Mouse (Mus musculus): ENCODE measurements at regions not wholly inside any gene's neighbourhood (a gene's known extent, or its start where the extent isn't known, plus 50 kb on each side); places are given as distances from the start of the nearest gene placed in this dataset.
A peak's percentile ranks its signal among the peaks of the same experiment; 100 is the strongest.

GRCm38 (mm10) chr10:60948983-60949677 lies 117.7 kb upstream of the Unc5b start:
- Histone ChIP-seq H3K4me1 (ENCODE audit: control insufficient read depth, insufficient read depth, low read length) (no peaks in the 10 kb centered on the region), H3K4me3 (replicated peaks; ENCODE audit: extremely low read depth, low read depth, low read length) (no peak overlapping the region)
- 35% methylated on average over 7 of the region's 7 CpGs for WGBS
- no peak for TF ChIP-seq POLR2A (IDR thresholded peaks at IDR 0.05; ENCODE audit: borderline replicate concordance, extremely low read depth, low read depth, low read length)
- TF ChIP-seq CTCF (IDR thresholded peaks at IDR 0.05; ENCODE audit: insufficient read depth, low read length), result no peak
- DNase-seq, result no peak

DNA sequence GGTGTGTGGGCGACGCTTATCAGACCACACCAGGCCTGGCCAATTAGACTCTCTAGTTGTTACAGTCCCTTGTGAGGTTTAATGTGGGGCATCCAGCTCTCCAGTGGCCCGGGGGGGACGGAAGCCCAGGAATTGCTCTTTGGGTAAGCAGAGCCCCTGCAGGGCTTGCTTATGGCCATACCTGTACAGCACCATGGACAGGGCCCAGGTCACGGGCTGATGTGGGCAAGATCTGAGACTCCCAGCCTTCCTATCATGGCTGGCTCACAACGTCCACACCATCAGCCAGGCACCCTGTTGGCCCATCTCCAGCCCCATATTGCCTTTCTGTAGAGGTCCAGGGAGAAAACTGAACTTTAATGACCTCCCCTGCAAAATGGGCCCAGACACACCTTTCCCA lies 111.7 kb upstream of the Unc5b start:
- DNase-seq, result no peak
- 75% methylated on average over 6 of the region's 6 CpGs for WGBS
- Histone ChIP-seq H3K4me1 (ENCODE audit: control insufficient read depth, insufficient read depth, low read length) (no peaks in the 10 kb centered on the region), H3K4me3 (replicated peaks; ENCODE audit: extremely low read depth, low read depth, low read length) (no peak overlapping the region)
- TF ChIP-seq CTCF (IDR thresholded peaks at IDR 0.05; ENCODE audit: insufficient read depth, low read length), result no peak
- no peak for TF ChIP-seq POLR2A (IDR thresholded peaks at IDR 0.05; ENCODE audit: borderline replicate concordance, extremely low read depth, low read depth, low read length)

DNA sequence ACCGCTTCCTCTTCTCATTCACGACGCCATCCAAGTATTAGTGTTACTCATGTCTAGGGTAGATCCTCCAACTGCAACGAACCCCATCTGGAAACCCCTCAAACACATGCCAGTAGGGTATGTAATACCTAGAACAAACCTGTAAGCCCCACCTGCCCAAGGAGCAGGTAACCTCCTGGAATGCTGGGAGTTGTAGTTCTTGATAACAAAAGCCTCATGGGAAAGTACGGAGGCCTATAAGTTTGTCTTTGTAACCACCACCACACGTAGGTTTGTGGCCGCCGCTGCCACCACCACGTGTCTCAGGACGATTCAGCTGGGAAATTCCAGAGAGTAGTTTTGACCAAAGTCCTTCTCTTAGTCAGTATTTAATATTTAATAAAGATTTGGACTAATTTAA lies 107.4 kb upstream of the Unc5b start:
- Histone ChIP-seq H3K4me1 (ENCODE audit: control insufficient read depth, insufficient read depth, low read length) (peaks cover 3% of the 10 kb centered on the region), H3K4me3 (replicated peaks; ENCODE audit: extremely low read depth, low read depth, low read length) (no peak overlapping the region)
- 82% methylated on average over 10 of the region's 10 CpGs for WGBS
- TF ChIP-seq CTCF (IDR thresholded peaks at IDR 0.05; ENCODE audit: insufficient read depth, low read length), result no peak
- no peak for TF ChIP-seq POLR2A (IDR thresholded peaks at IDR 0.05; ENCODE audit: borderline replicate concordance, extremely low read depth, low read depth, low read length)
- no peak for DNase-seq

- Histone ChIP-seq H3K4me3 (replicated peaks; ENCODE audit: extremely low read depth, low read depth, low read length) (no peak overlapping the region), H3K4me1 (ENCODE audit: control insufficient read depth, insufficient read depth, low read length) (peaks cover 3% of the 10 kb centered on the region)
- no peak for DNase-seq
- TF ChIP-seq POLR2A (IDR thresholded peaks at IDR 0.05; ENCODE audit: borderline replicate concordance, extremely low read depth, low read depth, low read length) (no peak), CTCF (IDR thresholded peaks at IDR 0.05; ENCODE audit: insufficient read depth, low read length) (no peak)
- WGBS, result 63% methylated on average over 7 of the region's 7 CpGs
Observed at GRCm38 (mm10) chr10:60937517-60937866, 106.1 kb upstream of the Unc5b start.

DNA sequence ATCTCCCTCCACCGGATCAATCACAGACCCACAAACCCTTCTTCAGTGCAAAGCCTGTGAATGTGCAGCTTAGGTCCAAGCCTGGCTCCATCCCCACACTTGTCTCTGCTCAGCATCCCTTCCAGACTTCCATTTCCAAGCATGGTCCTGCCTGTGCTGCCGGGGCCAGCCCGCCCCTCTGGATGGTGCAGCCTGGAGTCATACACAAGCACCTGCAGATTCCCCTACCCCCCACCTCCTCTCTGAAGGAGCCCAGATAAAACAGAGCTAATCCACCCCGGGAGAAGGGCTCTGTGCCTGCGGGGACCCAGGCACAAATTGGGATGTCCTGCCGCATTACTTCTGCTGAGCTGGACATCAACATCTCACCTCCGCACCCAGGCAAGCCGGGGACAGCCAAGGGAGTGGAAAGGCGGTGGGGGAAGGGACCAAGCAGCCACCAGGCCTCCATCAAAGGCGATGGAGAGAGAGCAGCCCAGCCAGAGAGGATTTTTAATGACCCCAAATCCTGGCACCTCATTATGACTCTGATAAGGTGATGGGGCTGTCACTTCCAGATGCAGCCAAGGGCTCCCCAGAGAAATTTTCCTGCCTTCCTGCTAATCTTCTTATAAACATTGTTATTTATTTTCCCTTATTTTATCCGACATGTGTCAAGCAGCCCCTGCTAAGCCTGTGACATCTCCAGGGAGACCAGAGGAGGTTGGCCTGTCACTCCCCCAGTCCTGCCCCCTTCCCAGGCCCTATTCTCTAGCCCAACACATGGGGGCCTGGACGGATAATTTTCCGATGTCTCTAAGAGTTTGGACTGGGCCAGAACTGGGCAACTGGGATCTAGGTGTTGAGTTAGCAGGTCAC lies 105.5 kb upstream of the Unc5b start:
- TF ChIP-seq CTCF (IDR thresholded peaks at IDR 0.05; ENCODE audit: insufficient read depth, low read length), result no peak
- TF ChIP-seq POLR2A (IDR thresholded peaks at IDR 0.05; ENCODE audit: borderline replicate concordance, extremely low read depth, low read depth, low read length), result no peak
- no peak overlapping the region for H3K4me3 ChIP-seq (replicated peaks; ENCODE audit: extremely low read depth, low read depth, low read length)
- 56% methylated on average over 13 of the region's 13 CpGs for WGBS
- H3K4me1 ChIP-seq (ENCODE audit: control insufficient read depth, insufficient read depth, low read length), result peaks cover 3% of the 10 kb centered on the region
- DNase-seq, result no peak

DNA sequence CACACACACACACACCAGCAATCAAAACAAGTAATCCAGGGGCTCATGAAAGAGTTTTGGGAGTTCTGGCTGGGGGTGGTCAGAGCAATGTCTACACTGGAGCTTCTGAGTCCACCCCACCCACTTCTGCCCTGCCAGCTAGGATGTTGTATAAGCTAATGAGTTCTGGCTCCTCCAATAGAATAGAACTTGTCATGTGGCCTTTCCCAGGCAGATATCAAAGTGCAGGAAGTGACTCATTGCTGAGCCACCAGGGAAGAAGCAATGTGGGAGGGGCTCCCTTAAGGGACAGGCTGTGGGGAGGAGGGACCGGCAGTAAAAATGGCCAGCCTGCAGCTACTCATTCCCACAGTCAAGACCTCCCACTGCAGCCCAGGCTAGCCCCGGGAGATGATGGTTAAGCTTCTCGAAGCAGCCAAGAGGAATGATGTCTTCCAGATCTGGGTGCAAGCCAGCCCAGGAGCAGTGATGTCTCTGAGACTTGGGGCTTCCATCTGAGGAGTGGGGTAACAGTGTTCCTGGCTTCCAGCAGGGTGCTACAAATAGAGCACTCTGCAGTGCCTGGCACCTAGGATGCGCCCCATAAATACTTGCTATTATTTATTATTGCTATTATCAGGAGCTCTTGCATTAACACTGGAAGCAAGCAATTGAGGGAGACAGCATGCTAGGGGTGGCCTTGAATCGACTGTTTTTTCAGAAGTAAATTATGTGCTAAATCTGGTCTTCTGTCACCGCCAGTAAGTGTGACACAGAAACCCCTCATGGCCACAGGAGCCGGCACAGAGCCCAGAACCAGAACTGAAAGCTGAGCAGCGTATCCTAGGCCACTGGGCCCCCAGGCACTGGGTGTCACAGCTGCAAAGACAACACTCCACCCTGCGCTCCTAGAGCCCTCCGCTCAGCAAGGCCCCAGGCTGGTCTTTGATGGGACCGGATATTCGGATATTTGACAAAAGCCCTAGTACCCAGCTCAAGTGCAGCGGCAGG lies 103.2 kb upstream of the Unc5b start:
- no peak overlapping the region for H3K4me3 ChIP-seq (replicated peaks; ENCODE audit: extremely low read depth, low read depth, low read length)
- 43% methylated on average over 13 of the region's 13 CpGs for WGBS
- TF ChIP-seq CTCF (IDR thresholded peaks at IDR 0.05; ENCODE audit: insufficient read depth, low read length), result no peak
- TF ChIP-seq POLR2A (IDR thresholded peaks at IDR 0.05; ENCODE audit: borderline replicate concordance, extremely low read depth, low read depth, low read length), result no peak
- peaks cover 3% of the 10 kb centered on the region for H3K4me1 ChIP-seq (ENCODE audit: control insufficient read depth, insufficient read depth, low read length)
- peak; percentile 17 for DNase-seq

DNA sequence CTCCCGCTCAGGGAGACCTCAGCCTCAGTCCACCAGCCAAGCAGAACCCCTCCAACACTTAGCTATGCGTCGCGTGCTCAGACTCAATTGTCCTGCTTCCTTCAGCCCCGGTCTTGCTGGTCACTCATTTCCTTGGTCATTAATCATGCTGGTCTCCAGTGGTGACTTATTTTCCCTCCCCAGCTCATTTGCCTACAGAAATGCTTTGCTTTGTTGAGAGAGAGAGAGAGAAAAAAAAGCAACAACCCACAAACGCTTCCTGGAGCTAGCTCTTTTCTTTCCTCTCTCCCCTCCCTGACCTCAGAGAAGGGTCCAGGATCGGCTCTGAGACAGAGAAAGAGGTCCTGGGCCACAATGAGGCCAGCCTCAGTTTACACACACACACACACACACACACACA lies 102.5 kb upstream of the Unc5b start:
- DNase-seq, result no peak
- H3K4me3 ChIP-seq (replicated peaks; ENCODE audit: extremely low read depth, low read depth, low read length), result no peak overlapping the region
- TF ChIP-seq POLR2A (IDR thresholded peaks at IDR 0.05; ENCODE audit: borderline replicate concordance, extremely low read depth, low read depth, low read length) (no peak), CTCF (IDR thresholded peaks at IDR 0.05; ENCODE audit: insufficient read depth, low read length) (no peak)
- 32% methylated on average over 7 of the region's 7 CpGs for WGBS
- H3K4me1 ChIP-seq (ENCODE audit: control insufficient read depth, insufficient read depth, low read length), result peaks cover 3% of the 10 kb centered on the region

DNA sequence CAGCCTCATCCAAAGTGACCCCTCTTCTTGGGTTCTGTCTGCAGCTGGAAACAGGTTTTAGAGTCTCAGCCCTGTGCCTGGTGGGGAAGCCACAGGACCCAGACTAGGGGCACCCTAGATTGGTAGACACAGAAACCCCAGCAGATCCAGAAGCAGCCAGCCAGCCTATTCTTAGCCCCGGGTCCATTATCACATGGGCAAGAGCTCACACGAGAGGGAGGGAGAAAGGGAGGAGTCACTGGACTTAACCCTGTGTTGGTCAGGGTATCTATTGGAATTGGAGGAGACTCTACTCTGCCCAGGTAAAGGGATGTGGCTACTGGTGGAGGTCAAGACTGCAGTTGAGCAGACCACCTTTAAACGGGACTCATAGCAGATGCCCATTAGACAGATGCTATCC lies 101.5 kb upstream of the Unc5b start:
- peaks cover 3% of the 10 kb centered on the region for H3K4me1 ChIP-seq (ENCODE audit: control insufficient read depth, insufficient read depth, low read length)
- no peak for DNase-seq
- no peak for TF ChIP-seq CTCF (IDR thresholded peaks at IDR 0.05; ENCODE audit: insufficient read depth, low read length)
- TF ChIP-seq POLR2A (IDR thresholded peaks at IDR 0.05; ENCODE audit: borderline replicate concordance, extremely low read depth, low read depth, low read length), result no peak
- 27% methylated on average over 3 of the region's 3 CpGs for WGBS
- H3K4me3 ChIP-seq (replicated peaks; ENCODE audit: extremely low read depth, low read depth, low read length), result no peak overlapping the region

- H3K4me3 ChIP-seq (replicated peaks; ENCODE audit: extremely low read depth, low read depth, low read length), result no peak overlapping the region
- TF ChIP-seq CTCF (IDR thresholded peaks at IDR 0.05; ENCODE audit: insufficient read depth, low read length) (no peak), POLR2A (IDR thresholded peaks at IDR 0.05; ENCODE audit: borderline replicate concordance, extremely low read depth, low read depth, low read length) (no peak)
- peaks cover 3% of the 10 kb centered on the region for H3K4me1 ChIP-seq (ENCODE audit: control insufficient read depth, insufficient read depth, low read length)
- no peak for DNase-seq
- WGBS, result 21% methylated on average over 22 of the region's 22 CpGs
Observed at GRCm38 (mm10) chr10:60931891-60932378, 100.6 kb upstream of the Unc5b start.

All from lung, adult 2 months (tissue).